Mouse (Mus musculus): ENCODE results near the gene Pla2g4b. TPM values are rescaled to one million over a fixed set of nuclear protein-coding genes. Genes with fewer than 3 reads are reported as not detected.

Gene Pla2g4b
- polyA plus RNA-seq, 1 experiment, result 12.9 TPM

GRCm38 (mm10) chr2:120065243-120065642 is 32.0 kb downstream of the Pla2g4b start:
- Histone ChIP-seq H3K4me1 (ENCODE audit: control insufficient read depth, insufficient read depth, low read length) (0 out of 2 replicates have a peak, but pooled peaks cover 5% of the 10 kb centered on the region), H3K4me3 (replicated peaks; ENCODE audit: insufficient read depth, low read depth, low read length) (no peak overlapping the region), H3K27ac (ENCODE audit: insufficient read depth, low read length) (no peak overlapping the region), H3K27me3 (ENCODE audit: control insufficient read depth, insufficient read depth, low read length) (no peaks in the 10 kb centered on the region)
- WGBS, result 96% methylated on average over 10 of the region's 10 CpGs
- no peak for DNase-seq
- TF ChIP-seq POLR2A (IDR thresholded peaks at IDR 0.05; ENCODE audit: borderline replicate concordance, insufficient read depth, low read length), result no peak
- TF ChIP-seq CTCF (IDR thresholded peaks at IDR 0.05; ENCODE audit: borderline replicate concordance, insufficient read depth, low read depth, low read length), result no peak

- Histone ChIP-seq H3K27ac (ENCODE audit: insufficient read depth, low read length) (no peak overlapping the region), H3K27me3 (ENCODE audit: control insufficient read depth, insufficient read depth, low read length) (no peaks in the 10 kb centered on the region), H3K4me1 (ENCODE audit: control insufficient read depth, insufficient read depth, low read length) (0 out of 2 replicates have a peak, but pooled peaks cover 5% of the 10 kb centered on the region), H3K4me3 (replicated peaks; ENCODE audit: insufficient read depth, low read depth, low read length) (no peak overlapping the region)
- 42% methylated on average over 3 of the region's 3 CpGs for WGBS
- DNase-seq, result no peak
- no peak for TF ChIP-seq CTCF (IDR thresholded peaks at IDR 0.05; ENCODE audit: borderline replicate concordance, insufficient read depth, low read depth, low read length)
- TF ChIP-seq POLR2A (IDR thresholded peaks at IDR 0.05; ENCODE audit: borderline replicate concordance, insufficient read depth, low read length), result no peak
Observed at GRCm38 (mm10) chr2:120066224-120066623, 33.0 kb downstream of the Pla2g4b start.

- TF ChIP-seq POLR2A (IDR thresholded peaks at IDR 0.05; ENCODE audit: borderline replicate concordance, insufficient read depth, low read length) (no peak), CTCF (IDR thresholded peaks at IDR 0.05; ENCODE audit: borderline replicate concordance, insufficient read depth, low read depth, low read length) (peak; percentile 80)
- no peaks in the 10 kb centered on the region for H3K4me1 ChIP-seq (ENCODE audit: control insufficient read depth, insufficient read depth, low read length)
- 49% methylated on average over 16 of the region's 16 CpGs for WGBS
- peak; percentile 46 to 50 for DNase-seq
- H3K4me3 ChIP-seq (replicated peaks; ENCODE audit: insufficient read depth, low read depth, low read length), result no peak overlapping the region
- no peaks in the 10 kb centered on the region for H3K27me3 ChIP-seq (ENCODE audit: control insufficient read depth, insufficient read depth, low read length)
- H3K27ac ChIP-seq (ENCODE audit: insufficient read depth, low read length), result no peak overlapping the region
Observed at GRCm38 (mm10) chr2:120068555-120069465, 35.6 kb downstream of the Pla2g4b start.

GRCm38 (mm10) chr2:120069466-120069990 is 36.3 kb downstream of the Pla2g4b start:
- Histone ChIP-seq H3K4me3 (replicated peaks; ENCODE audit: insufficient read depth, low read depth, low read length) (no peak overlapping the region), H3K4me1 (ENCODE audit: control insufficient read depth, insufficient read depth, low read length) (no peaks in the 10 kb centered on the region), H3K27ac (ENCODE audit: insufficient read depth, low read length) (no peak overlapping the region), H3K27me3 (ENCODE audit: control insufficient read depth, insufficient read depth, low read length) (no peaks in the 10 kb centered on the region)
- 57% methylated on average over 8 of the region's 8 CpGs for WGBS
- TF ChIP-seq POLR2A (IDR thresholded peaks at IDR 0.05; ENCODE audit: borderline replicate concordance, insufficient read depth, low read length), result no peak
- DNase-seq, result no peak

DNA sequence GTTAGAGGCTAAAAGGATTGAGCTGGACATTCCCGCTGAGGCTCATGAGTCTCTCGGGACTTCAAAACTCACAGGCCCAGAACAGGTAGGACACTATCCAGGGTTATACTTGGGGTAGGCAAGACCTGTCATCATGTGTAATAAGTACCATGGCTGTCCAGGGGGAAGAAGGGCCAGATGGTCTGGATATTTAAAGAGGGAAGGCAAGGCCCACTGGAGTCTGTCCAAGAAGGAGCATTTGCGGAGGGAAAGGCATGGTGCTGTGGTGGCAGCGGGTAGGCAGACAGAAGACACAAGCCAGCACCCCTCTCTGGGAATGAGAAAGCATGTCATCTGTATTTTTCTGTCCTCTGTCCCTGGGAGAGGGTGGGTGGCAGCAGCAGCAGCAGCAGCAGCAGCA is 40.9 kb downstream of the Pla2g4b start:
- H3K27me3 ChIP-seq (ENCODE audit: control insufficient read depth, insufficient read depth, low read length), result no peaks in the 10 kb centered on the region
- H3K27ac ChIP-seq (ENCODE audit: insufficient read depth, low read length), result no peak overlapping the region
- DNase-seq, result peak; percentile 18 to 42
- H3K4me1 ChIP-seq (ENCODE audit: control insufficient read depth, insufficient read depth, low read length), result 0 out of 2 replicates have a peak, but pooled peaks cover 3% of the 10 kb centered on the region
- no peak for TF ChIP-seq POLR2A (IDR thresholded peaks at IDR 0.05; ENCODE audit: borderline replicate concordance, insufficient read depth, low read length)
- no peak for TF ChIP-seq CTCF (IDR thresholded peaks at IDR 0.05; ENCODE audit: borderline replicate concordance, insufficient read depth, low read depth, low read length)
- H3K4me3 ChIP-seq (replicated peaks; ENCODE audit: insufficient read depth, low read depth, low read length), result no peak overlapping the region
- WGBS, result 59% methylated on average over 4 of the region's 4 CpGs

- Histone ChIP-seq H3K27me3 (ENCODE audit: control insufficient read depth, insufficient read depth, low read length) (no peaks in the 10 kb centered on the region), H3K27ac (ENCODE audit: insufficient read depth, low read length) (no peak overlapping the region), H3K4me3 (replicated peaks; ENCODE audit: insufficient read depth, low read depth, low read length) (peak overlapping the region; percentile 60), H3K4me1 (ENCODE audit: control insufficient read depth, insufficient read depth, low read length) (0 out of 2 replicates have a peak, but pooled peaks cover 3% of the 10 kb centered on the region)
- WGBS, result 2% methylated on average over 36 of the region's 36 CpGs
- peak; percentile 66 for TF ChIP-seq CTCF (IDR thresholded peaks at IDR 0.05; ENCODE audit: borderline replicate concordance, insufficient read depth, low read depth, low read length)
- no peak for TF ChIP-seq POLR2A (IDR thresholded peaks at IDR 0.05; ENCODE audit: borderline replicate concordance, insufficient read depth, low read length)
- peak; percentile 77 for DNase-seq
Observed at GRCm38 (mm10) chr2:120076076-120076705, 43.0 kb downstream of the Pla2g4b start.

- no peaks in the 10 kb centered on the region for H3K27me3 ChIP-seq (ENCODE audit: control insufficient read depth, insufficient read depth, low read length)
- no peak for DNase-seq
- no peaks in the 10 kb centered on the region for H3K4me1 ChIP-seq (ENCODE audit: control insufficient read depth, insufficient read depth, low read length)
- no peak overlapping the region for H3K4me3 ChIP-seq (replicated peaks; ENCODE audit: insufficient read depth, low read depth, low read length)
- WGBS, result 73% methylated on average over 2 of the region's 2 CpGs
- no peak overlapping the region for H3K27ac ChIP-seq (ENCODE audit: insufficient read depth, low read length)
- no peak for TF ChIP-seq POLR2A (IDR thresholded peaks at IDR 0.05; ENCODE audit: borderline replicate concordance, insufficient read depth, low read length)
- TF ChIP-seq CTCF (IDR thresholded peaks at IDR 0.05; ENCODE audit: borderline replicate concordance, insufficient read depth, low read depth, low read length), result no peak
Observed at GRCm38 (mm10) chr2:120082416-120082815, 49.2 kb downstream of the Pla2g4b start.
